Mouse (Mus musculus) heart, embryonic 14.5 days (tissue): Measurements from ENCODE around the gene BC049715. TPM values are rescaled to one million over a fixed set of nuclear protein-coding genes. Genes with fewer than 3 reads are reported as not detected.
"Not testable (repeated sequence)": the region's sequence is repeated elsewhere in the genome, so short reads cannot be mapped to it uniquely, and the experiment has no call there.

Experiments
- ATAC-seq: fragments of 200-750 bp; cut with Nextera tagmentation; 2 replicates; pipeline ENCODE4 v1.8.0; 2017; ENCODE audit warnings: low read depth, moderate TSS enrichment; ENCODE audit not compliant: insufficient number of reproducible peaks, insufficient read depth, low FRiP score
- H3K27ac ChIP-seq, 2 experiments: fragments of 200-500 bp in 1 of 2; fragments of 300-500 bp in 1 of 2; sonication (generic) in 1 of 2; replicated peaks in 1 of 2; 2 replicates each; pipeline ENCODE4 v1.5.1; 2012 to 2014; ENCODE audit warnings: low read depth in 2 of 2, low read length in 2 of 2, control low read depth in 1 of 2, mild to moderate bottlenecking in 1 of 2, mixed read lengths in 1 of 2; ENCODE audit not compliant: control insufficient read depth in 1 of 2, insufficient read depth in 1 of 2
- H3K27me3 ChIP-seq: fragments of 300-500 bp; sonication (generic); 2 replicates; pipeline ENCODE4 v1.6.1; 2014; ENCODE audit warnings: mild to moderate bottlenecking, low read length, control low read depth; ENCODE audit not compliant: control insufficient read depth, insufficient read depth
- H3K36me3 ChIP-seq: fragments of 300-500 bp; sonication (generic); 2 replicates; pipeline ENCODE4 v1.6.1; 2014; ENCODE audit warnings: mild to moderate bottlenecking, control low read depth, low read length, mixed read lengths; ENCODE audit not compliant: control insufficient read depth, insufficient read depth
- H3K4me1 ChIP-seq, 2 experiments: fragments of 200-500 bp in 1 of 2; fragments of 300-500 bp in 1 of 2; sonication (generic) in 1 of 2; 2 replicates each; pipeline ENCODE4 v1.6.1; 2012 to 2014; ENCODE audit warnings: low read length in 2 of 2, control low read depth in 1 of 2, mixed read lengths in 1 of 2; ENCODE audit not compliant: control insufficient read depth in 2 of 2, insufficient read depth in 2 of 2
- H3K4me2 ChIP-seq: fragments of 300-500 bp; sonication (generic); 2 replicates; pipeline ENCODE4 v1.6.1; 2014; ENCODE audit warnings: mild to moderate bottlenecking, low read length
- H3K4me3 ChIP-seq, 2 experiments: fragments of 200-500 bp in 1 of 2; fragments of 300-500 bp in 1 of 2; sonication (generic) in 1 of 2; 2 replicates each; pipeline ENCODE4 v1.5.1; 2012 to 2014; ENCODE audit warnings: low read length in 2 of 2, mild to moderate bottlenecking in 2 of 2, control low read depth in 1 of 2, low read depth in 1 of 2, moderate library complexity in 1 of 2; ENCODE audit not compliant: control insufficient read depth in 1 of 2, insufficient read depth in 1 of 2
- H3K9ac ChIP-seq: fragments of 300-500 bp; sonication (generic); 2 replicates; pipeline ENCODE4 v1.6.1; 2014; ENCODE audit warnings: mild to moderate bottlenecking, low read length
- H3K9me3 ChIP-seq: fragments of 300-500 bp; sonication (generic); 2 replicates; pipeline ENCODE4 v1.6.1; 2016; ENCODE audit warnings: low read length, control low read depth; ENCODE audit not compliant: control insufficient read depth
- WGBS: fragments of 180-500 bp; shearing (Covaris S2); extraction: QIAGEN DNeasy Blood & Tissue Kit; methylation state at CpG from one replicate; pipeline ENCODE4 v1.1.7; 2014; 5-methylcytosine and 5-hydroxymethylcytosine counted together
- polyA plus RNA-seq: library from polyadenylated mRNA; unstranded; fragments of >200 nt; fragmentation: Nextera tagmentation; extraction: Ambion mirVana; gene quantifications from 2 replicates; pipeline ENCODE4 v1.2.1, GENCODE M21; 2014

The BC049715 gene
- polyA plus RNA-seq, 1 experiment from 2014 or later, result 2.3 TPM

GRCm38 (mm10) chr6:136795110-136795509 lies 32.3 kb upstream of the BC049715 start:
- ATAC-seq, result no peak
- no peaks in the 10 kb centered on the region for H3K27me3 ChIP-seq
- H3K9ac ChIP-seq, result no peak overlapping the region
- no peak overlapping the region for H3K27ac ChIP-seq
- WGBS, result 63% methylated on average over 1 of the region's 1 CpGs
- H3K36me3 ChIP-seq, result no peaks in the 10 kb centered on the region
- H3K9me3 ChIP-seq, result no peaks in the 10 kb centered on the region
- no peak overlapping the region for H3K4me2 ChIP-seq
- H3K4me1 ChIP-seq, result peaks cover 2% of the 10 kb centered on the region in 2 experiments; a peak in 1 of 4 replicates
- no peak overlapping the region for H3K4me3 ChIP-seq

GRCm38 (mm10) chr6:136795850-136796249 lies 31.6 kb upstream of the BC049715 start:
- H3K4me1 ChIP-seq, result peaks cover 2% of the 10 kb centered on the region in 2 experiments; a peak in 1 of 4 replicates
- no peak for ATAC-seq
- H3K27me3 ChIP-seq, result no peaks in the 10 kb centered on the region
- no peak overlapping the region for H3K9ac ChIP-seq
- no peaks in the 10 kb centered on the region for H3K36me3 ChIP-seq
- H3K4me3 ChIP-seq, result no peak overlapping the region
- WGBS, result 64% methylated on average over 6 of the region's 6 CpGs
- no peaks in the 10 kb centered on the region for H3K9me3 ChIP-seq
- no peak overlapping the region for H3K27ac ChIP-seq
- H3K4me2 ChIP-seq, result no peak overlapping the region

- H3K4me3 ChIP-seq, H3K36me3 ChIP-seq, ATAC-seq, H3K27ac ChIP-seq, H3K9me3 ChIP-seq, H3K9ac ChIP-seq, H3K4me1 ChIP-seq, H3K4me2 ChIP-seq, H3K27me3 ChIP-seq: not testable (repeated sequence)
- 65% methylated on average over 3 of the region's 3 CpGs for WGBS
Observed at GRCm38 (mm10) chr6:136797874-136798693, 29.3 kb upstream of the BC049715 start.

DNA sequence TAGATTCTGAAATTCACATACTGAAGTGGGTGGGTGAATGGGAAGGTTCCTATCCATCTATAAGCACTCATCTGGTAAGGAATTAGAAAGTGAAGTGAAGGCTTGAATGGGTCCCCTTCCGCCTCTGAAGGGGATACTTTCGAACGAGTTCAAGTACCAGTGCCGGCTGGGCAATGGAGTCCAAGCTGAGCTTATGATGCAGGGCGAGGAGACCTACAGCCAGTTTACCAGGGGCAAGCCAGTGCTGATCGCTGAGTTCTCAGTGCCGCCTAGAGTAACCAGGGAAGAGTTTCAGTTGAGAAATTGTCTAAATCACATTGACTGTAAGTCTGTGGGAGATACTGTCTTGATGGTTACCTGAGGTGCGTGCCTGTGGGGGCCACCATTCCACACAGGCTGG lies 26.7 kb upstream of the BC049715 start:
- Histone ChIP-seq H3K36me3 (no peaks in the 10 kb centered on the region), H3K27ac (no peak overlapping the region), H3K9me3 (no peaks in the 10 kb centered on the region), H3K9ac (no peak overlapping the region), H3K27me3 (no peaks in the 10 kb centered on the region), H3K4me2 (no peak overlapping the region), H3K4me3 (no peak overlapping the region), H3K4me1 (peaks cover 0 to 12% of the 10 kb centered on the region in 2 experiments; a peak in 2 of 4 replicates)
- ATAC-seq, result no peak
- WGBS, result 89% methylated on average over 8 of the region's 8 CpGs

- Histone ChIP-seq H3K27me3 (no peaks in the 10 kb centered on the region), H3K9me3 (no peaks in the 10 kb centered on the region), H3K36me3 (no peaks in the 10 kb centered on the region), H3K9ac (no peak overlapping the region), H3K4me2 (no peak overlapping the region), H3K4me3 (no peak overlapping the region), H3K4me1 (peaks cover 0 to 12% of the 10 kb centered on the region in 2 experiments; a peak in 2 of 4 replicates), H3K27ac (no peak overlapping the region)
- no peak for ATAC-seq
- WGBS, result 77% methylated on average over 6 of the region's 6 CpGs
Observed at GRCm38 (mm10) chr6:136801274-136801673, 26.2 kb upstream of the BC049715 start.

- ATAC-seq, result no peak
- Histone ChIP-seq H3K4me1 (peaks cover 0 to 12% of the 10 kb centered on the region in 2 experiments; a peak in 2 of 4 replicates), H3K4me2 (peak overlapping the region; percentile 97), H3K9ac (peak overlapping the region; percentile 99), H3K4me3 (peak overlapping the region; percentile 52 to 82), H3K27me3 (no peaks in the 10 kb centered on the region), H3K27ac (peak overlapping the region; percentile 94 to 100), H3K36me3 (no peaks in the 10 kb centered on the region), H3K9me3 (no peaks in the 10 kb centered on the region)
- 9% methylated on average over 12 of the region's 12 CpGs for WGBS
Observed at GRCm38 (mm10) chr6:136803093-136803738, 24.2 kb upstream of the BC049715 start.

- H3K4me3 ChIP-seq, result peak within 1 kb of the TSS; percentile 52 to 82
- H3K4me1 ChIP-seq, result peaks cover 0 to 15% of the 10 kb centered on the region in 2 experiments; a peak in 3 of 4 replicates
- peak within 1 kb of the TSS; percentile 97 for H3K4me2 ChIP-seq
- H3K9ac ChIP-seq, result peak within 1 kb of the TSS; percentile 99
- peak; percentile 70 for ATAC-seq
- H3K36me3 ChIP-seq, result no peaks in the 10 kb centered on the region
- H3K27me3 ChIP-seq, result no peaks in the 10 kb centered on the region
- H3K27ac ChIP-seq, result peak within 1 kb of the TSS; percentile 94 to 100
- under 1% methylated on average over 50 of the region's 50 CpGs for WGBS
- no peaks in the 10 kb centered on the region for H3K9me3 ChIP-seq
Observed at GRCm38 (mm10) chr6:136803739-136804633, 23.4 kb upstream of the BC049715 start, which contains the start of gene Hist4h4. Gene Hist4h4 (minus strand): TSS chr6:136804415.
